Mouse (Mus musculus) MEL (cell line): ENCODE data around the gene Atp6v1a.

Experiments used
- CTCF ChIP-seq, 3 experiments: IDR thresholded peaks in 2 of 3; conservative IDR thresholded peaks in 1 of 3; 2 replicates each; pipeline ENCODE4 v1.5.1; 2011 to 2012; ENCODE audit warnings: low read length in 3 of 3, low read depth in 2 of 3, mild to moderate bottlenecking in 2 of 3, improper control_type of control experiment in 1 of 3, inconsistent platforms in 1 of 3, mixed read lengths in 1 of 3, moderate library complexity in 1 of 3; ENCODE audit not compliant: control insufficient read depth in 1 of 3, insufficient read depth in 1 of 3, poor library complexity in 1 of 3, severe bottlenecking in 1 of 3
- JUND ChIP-seq: IDR thresholded peaks from 2 replicates; pipeline ENCODE4 v1.6.1; 2011; ENCODE audit warnings: low read depth, mild to moderate bottlenecking, improper control_type of control experiment, low read length
- KAT2A ChIP-seq: conservative IDR thresholded peaks from 2 replicates; pipeline ENCODE4 v1.6.1; 2012; ENCODE audit warnings: low read depth, low read length, improper control_type of control experiment, inconsistent platforms
- POLR2A ChIP-seq, 2 experiments: IDR thresholded peaks; 2 replicates each; pipeline ENCODE4 v1.6.1; 2011 to 2012; ENCODE audit warnings: low read length in 2 of 2, mild to moderate bottlenecking in 2 of 2, control low read depth in 1 of 2, improper control_type of control experiment in 1 of 2, low read depth in 1 of 2, moderate library complexity in 1 of 2; ENCODE audit not compliant: control insufficient read depth in 1 of 2, insufficient read depth in 1 of 2, poor library complexity in 1 of 2
- SMC3 ChIP-seq: IDR thresholded peaks from 2 replicates; pipeline ENCODE4 v1.6.1; 2011; ENCODE audit warnings: low read depth, low read length, improper control_type of control experiment
- USF2 ChIP-seq, 2 experiments: IDR thresholded peaks; 2 replicates each; pipeline ENCODE4 v1.6.1; 2011 to 2012; ENCODE audit warnings: improper control_type of control experiment in 2 of 2, low read length in 2 of 2, borderline replicate concordance in 1 of 2, inconsistent platforms in 1 of 2, low read depth in 1 of 2, mild to moderate bottlenecking in 1 of 2; ENCODE audit not compliant: insufficient read depth in 1 of 2
- ZKSCAN1 ChIP-seq: IDR thresholded peaks from 2 replicates; pipeline ENCODE4 v1.6.1; 2012; ENCODE audit warnings: low read depth, mild to moderate bottlenecking, inconsistent platforms, low read length, improper control_type of control experiment, moderate library complexity

DNA sequence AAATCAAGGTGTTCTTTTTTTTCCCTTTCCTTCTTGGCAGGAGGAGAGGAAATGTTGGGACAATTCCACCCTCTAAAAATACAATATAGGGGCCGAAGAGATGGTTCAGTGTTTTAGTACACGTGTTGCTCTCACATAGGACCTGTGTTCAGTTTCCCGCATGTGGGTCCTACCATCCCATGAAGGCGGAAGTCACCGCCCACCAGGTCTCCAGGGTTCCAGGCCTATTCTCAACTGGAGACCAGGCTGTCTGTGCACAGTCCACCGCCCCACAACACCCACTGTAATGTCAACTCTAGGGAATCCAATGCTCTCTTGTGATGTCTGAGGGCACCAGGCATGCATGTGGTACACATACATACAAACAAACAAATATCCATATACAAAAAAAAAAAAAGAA is 17.4 kb downstream of the Atp6v1a start:
- TF ChIP-seq ZKSCAN1: no peak
- no peak for TF ChIP-seq POLR2A (IDR thresholded peaks at IDR 0.05; ENCODE audit: control insufficient read depth in 1 of 2, insufficient read depth in 1 of 2, low read depth in 1 of 2, low read length in 2 of 2, poor library complexity in 1 of 2)
- no peak for TF ChIP-seq CTCF (IDR thresholded peaks at IDR 0.05 in 2 of 3, conservative IDR thresholded peaks at IDR 0.05 in 1 of 3; ENCODE audit: control insufficient read depth in 1 of 3, insufficient read depth in 1 of 3, low read depth in 2 of 3, low read length in 3 of 3, poor library complexity in 1 of 3, severe bottlenecking in 1 of 3)
- no peak for TF ChIP-seq USF2 (IDR thresholded peaks at IDR 0.05; ENCODE audit: borderline replicate concordance in 1 of 2, insufficient read depth in 1 of 2, low read depth in 1 of 2, low read length in 2 of 2)
- no peak for TF ChIP-seq SMC3
- TF ChIP-seq JUND: no peak
- no peak for TF ChIP-seq KAT2A
